Mouse (Mus musculus) brain, adult 2 months (tissue): ENCODE results near the gene Fancf.

ENCODE experiments used
- DNase-seq: peaks from one replicate; pipeline ENCODE4 v3.0.0; 2011; ENCODE audit warnings: low read depth, low spot score

Gene Fancf

DNA sequence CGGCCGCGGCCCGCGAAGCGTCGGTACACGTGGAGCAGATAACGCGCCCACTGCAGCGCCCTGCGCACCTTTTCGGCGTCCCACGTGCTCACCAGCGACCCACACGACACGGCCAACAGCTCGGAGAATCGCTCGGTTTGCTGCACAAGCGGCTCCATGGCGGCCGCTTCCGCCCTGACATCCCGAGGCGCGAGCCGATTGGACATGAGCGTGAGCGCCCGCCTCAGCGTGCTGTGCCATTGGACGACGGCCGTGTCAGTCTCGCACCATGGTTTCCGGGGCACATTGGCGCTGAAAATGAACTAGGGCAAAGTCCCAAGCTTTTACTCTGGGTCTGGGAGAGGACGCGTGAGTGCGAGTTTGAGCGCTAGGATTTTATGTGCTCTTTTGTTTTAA, at the start of gene Fancf:
TSS of gene Fancf (minus strand) at position 171 of the 396 bp plus-strand sequence.
- DNase-seq, result peak; percentile 98

DNA sequence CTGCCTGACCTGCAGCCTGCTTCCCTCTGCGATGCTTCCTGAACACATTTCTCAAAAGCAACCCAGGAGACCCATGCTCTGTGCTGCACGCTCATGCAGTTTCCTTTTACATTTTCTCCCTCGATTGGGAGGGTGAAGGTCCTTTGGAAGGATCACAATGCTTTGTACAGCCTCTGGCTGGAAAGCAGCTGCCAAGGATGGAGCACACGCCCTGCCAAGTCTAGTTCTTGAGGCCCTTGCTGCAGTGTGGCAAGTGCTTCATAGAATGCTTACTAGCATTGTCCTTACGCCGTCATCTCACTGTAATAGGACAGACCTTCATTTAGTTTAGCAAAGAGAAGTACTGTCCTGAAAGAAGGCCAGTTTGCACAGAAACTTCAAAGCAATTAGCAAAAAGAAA, 37.0 kb upstream of the Fancf start:
- DNase-seq, result no peak

DNA sequence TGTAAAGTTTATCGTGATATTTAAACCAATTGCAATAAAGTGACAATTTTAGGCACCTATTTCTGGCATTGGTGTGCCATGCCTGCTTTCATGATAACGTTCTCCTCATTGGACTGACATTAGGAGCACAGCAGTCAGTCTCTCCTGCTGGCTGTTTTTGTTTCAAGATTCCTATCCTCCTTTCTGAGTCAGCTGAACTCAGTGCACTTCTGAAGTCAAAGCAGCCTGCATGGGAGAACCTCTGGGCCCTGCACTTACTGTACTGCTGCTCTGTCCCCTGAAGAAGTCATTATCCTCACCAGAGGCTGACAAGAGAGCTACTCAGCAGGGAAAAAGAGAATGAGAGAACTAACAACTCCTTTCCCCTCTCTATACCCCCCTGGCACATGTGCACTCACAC, 32.9 kb upstream of the Fancf start:
- no peak for DNase-seq

DNA sequence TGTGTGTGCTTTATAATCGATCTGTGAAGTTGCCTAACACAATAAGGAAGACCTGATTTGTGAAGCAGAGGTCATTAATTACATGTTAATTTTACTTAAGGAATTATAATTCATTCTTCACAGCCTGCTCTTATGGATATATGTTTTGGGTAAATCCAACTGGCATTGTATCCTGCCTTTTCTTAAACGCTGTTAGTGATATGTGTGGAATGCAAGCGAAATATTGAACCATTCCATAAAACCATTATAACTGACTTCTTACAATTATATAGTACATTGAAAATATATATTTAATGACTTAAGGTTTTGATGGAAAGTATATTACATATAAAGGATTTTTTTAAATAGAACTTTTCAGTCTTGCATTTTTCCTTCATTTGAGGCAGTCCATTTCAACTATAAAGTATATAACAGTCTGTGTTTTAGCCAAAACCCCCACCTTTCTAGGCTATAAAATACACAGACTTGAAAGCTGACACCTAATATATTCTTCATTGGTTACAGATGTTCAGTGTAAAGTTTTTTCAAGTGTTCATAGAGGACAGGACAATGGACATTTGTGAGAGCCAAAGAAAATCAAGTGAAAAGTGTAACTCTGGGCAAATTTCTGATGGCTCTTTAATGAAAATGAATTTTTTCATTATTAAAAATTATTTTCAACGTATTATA, 32.2 kb upstream of the Fancf start:
- DNase-seq, result no peak

DNA sequence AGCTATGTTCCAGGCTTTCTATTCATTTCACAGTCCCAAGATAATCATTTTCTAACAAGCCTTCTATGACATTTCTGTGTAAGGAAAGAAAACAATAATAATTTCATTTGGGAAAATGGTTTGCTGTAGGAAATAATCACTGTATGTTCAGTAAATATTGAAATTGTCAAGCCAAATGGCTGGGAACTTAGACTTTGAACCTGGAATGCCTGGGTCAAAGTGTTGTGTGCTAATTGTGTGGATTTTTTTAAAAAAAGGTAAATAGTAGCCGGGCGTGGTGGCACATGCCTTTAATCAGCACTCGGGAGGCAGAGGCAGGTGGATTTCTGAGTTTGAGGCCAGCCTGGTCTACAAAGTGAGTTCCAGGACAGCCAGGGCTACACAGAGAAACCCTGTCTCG, 30.9 kb upstream of the Fancf start:
- DNase-seq, result no peak

DNA sequence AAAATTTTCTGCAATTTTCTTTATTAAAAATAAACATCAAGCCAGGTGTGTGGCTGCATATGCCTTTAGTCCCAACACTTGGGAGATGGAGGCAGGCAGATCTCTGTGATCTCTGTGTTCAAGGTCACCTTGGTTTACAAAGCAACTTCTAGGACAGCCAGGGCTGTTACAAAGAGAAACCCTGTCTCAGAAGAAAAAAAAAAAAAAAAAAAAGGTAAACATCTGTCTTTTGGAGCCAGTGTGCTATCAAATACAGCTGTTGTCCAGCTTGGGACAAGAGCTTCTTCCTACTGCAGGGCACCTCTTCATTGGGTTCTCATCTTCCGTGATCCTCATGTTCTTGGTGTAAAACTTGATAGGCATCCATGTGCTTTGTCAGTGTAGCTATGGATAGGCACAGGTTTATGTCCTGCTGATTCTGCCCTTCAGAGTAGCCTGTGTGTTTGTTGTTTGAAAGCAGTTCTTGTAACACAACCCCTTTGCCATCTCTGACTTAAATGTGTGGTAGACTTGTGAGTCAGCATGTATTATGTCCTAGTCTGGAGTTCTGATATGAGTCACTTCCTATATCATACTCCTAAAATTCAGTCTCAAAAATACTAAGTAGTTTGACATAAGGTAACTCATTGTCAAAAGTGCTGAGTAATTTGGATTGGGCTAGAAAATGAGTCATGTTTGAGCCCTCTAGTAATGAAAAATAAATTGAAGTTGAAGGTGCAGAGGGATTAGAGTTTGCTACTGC, 30.3 kb upstream of the Fancf start:
- DNase-seq, result no peak

DNA sequence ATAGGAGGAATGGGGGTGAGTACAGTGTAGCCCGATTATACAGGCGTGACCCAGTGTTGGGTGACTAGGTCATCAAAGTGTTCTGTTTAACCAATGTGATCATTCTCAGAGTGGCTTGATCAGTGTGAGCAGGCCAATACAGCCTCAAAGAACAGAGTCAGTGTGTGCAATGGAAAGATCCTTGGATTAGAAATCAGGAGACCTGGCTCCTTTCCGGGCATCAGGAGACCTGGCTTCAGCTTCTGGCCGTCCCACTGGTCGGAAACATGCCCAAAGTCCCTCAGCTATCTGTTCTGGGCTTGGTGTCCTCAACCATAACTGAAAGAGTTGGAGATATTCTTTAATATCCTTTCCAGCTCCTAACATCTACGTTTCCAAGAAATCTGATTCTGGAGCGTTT, 27.5 kb upstream of the Fancf start:
- no peak for DNase-seq

DNA sequence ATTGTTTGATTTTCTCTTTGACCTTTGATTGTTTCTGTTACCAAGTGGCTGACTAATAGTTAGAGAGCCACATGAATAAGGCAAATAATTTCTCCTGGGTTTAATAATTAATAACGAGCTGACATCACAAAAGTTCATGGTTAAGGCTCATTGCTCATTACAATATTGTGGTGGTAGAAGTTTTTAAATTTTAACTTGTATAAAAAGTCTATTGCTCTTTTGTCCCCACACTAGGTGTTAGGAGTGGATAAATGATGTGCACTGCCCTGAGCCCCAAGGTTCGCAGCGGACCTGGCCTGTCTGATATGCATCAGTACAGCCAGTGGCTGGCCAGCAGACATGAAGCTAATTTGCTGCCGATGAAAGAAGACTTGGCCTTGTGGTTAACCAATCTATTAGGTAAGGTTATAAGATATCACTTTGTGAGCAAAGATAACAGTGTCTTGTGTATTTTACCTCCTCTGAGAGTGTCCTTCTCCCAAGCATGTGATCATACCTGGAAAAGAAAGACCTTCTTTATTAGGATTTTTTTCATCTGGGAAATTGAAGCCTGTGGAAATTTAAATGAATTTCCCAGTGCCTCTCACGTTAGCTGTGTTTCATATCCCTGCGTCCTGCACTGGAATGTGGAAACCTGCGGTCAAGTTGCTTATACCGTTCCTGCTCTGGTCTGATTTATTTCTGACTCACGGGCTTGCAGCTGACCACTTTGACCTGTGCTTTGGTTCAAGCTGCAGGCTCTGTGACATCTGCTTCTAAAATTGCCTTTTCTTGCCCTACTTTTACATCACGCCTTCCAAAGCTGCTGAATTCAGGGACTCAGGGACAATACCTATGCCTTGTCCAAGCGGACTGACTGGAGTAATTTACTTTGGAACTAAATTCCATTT, 25.9 kb upstream of the Fancf start:
- DNase-seq, result peak; percentile 40

DNA sequence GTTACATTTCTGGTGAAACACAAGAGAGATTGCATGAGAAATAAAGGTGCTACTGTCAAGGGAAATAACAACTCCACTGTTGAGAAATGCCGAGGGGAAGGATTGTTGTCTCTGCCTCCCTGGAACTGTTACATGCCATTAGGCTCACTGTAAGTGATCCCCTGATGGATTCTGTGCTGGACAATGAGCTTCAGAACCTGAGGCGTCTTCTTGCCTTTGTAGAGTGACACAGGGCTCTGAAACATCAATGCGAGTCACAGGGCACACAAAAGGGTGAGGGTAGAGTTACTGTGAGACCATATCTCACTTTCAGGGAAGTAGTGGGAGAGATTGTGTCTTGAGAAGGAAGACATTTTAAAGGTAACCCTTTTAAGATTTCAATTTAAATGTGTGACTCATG, 23.3 kb upstream of the Fancf start:
- DNase-seq, result no peak

DNA sequence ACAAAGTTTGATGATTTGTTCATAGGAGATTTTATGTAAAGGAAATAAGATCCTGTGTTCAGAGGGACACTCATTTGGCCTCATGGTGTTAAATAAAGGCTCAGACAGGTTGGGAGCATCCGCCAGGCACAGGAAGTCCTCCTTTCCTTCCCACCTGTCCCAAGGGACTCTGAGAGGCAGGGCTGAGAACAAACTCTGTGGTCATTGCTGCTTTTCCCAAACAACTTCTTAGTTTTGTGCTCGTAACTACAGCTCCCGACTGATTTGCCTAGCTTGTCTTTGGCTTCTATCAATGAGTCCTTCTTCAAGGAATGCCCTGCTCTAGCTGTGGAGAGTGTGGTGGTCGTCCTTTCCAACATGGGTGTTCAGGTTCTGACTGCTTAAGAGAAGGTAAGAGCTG, 18.1 kb upstream of the Fancf start:
- DNase-seq, result no peak

DNA sequence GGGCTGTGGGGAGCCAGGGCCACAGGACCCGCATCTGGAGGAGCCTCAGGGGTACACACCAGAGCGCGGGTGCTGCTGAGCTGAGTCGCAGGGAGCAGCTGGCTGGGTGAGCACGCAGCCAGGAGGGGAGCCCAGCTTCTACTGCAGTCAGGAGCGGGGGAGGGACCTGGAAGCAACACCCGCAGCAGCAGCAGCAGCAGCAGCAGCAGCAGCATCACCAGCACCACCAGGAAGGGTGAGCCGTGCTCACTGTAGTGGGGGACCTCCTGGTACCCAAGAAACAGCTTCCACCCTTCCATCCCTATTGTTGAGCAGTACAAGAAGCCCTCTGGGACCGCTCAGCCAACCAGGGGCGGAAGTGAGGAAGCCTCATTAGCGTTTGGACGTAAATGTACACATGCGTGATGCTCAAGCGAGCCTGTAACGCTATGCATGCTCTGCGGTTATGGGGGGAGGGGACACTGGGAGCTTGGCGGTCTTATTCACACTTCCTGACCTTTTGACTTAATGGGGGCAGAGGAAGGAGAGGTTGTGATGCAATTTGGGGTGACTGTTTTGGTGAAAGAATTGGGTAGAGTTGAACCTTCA, 17.2 kb upstream of the Fancf start:
- DNase-seq, result peak; percentile 84

DNA sequence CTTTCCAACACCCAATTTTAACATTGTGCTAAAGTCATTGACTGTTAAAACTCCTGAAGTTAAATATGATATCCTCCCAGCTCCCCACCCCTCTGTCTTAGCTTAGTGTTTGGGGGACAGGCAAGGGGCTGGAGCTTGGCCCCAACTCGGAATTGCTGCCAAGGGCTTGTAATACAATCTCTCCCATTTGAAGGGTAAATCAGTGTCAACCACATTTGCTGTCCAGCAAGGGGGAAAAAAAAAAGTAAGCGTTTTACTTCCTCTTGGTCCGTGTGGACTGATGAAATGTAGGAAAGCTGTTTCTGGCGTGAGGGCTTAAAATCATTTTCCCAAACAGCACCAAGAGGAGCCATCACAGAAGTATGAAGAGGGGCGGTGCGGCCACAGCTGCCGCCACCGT, 16.7 kb upstream of the Fancf start:
- DNase-seq, result no peak

DNA sequence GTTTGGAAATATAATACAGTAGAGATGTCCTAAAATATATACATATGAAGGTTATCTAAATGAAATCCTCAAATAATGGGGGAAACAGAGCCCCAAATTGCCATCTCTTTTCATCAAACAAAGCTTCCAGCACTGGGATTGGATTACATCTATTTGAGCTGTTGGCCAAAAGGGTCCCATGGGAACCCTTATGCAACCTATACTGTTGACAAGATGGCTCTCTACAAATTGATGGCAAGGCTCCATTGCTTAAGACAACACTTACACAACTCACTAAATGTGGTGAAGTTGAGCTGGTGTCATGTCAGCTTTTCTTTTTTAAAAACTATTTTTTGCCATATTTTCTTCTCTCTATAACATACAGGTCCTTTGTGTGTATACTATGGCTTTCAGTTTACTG, 14.2 kb upstream of the Fancf start:
- no peak for DNase-seq

DNA sequence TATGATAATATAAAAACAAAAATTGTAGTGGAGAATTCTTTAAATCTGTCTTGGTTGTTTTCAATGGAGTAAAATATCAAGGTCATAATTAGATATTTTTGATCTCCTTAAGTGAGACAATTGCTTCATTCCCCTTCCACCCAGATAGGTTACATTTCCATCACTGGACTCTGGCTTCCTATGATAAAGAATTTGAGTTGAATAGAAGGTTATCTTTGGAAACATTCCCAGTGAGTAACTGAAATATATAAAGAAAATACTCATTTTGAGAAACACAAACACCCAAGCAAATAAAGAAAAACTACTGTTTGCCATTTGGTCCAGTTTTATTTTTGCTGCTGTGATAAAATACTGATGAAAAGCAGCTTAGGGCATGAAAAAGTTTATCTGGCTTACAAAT, 10.5 kb upstream of the Fancf start:
- DNase-seq, result no peak

DNA sequence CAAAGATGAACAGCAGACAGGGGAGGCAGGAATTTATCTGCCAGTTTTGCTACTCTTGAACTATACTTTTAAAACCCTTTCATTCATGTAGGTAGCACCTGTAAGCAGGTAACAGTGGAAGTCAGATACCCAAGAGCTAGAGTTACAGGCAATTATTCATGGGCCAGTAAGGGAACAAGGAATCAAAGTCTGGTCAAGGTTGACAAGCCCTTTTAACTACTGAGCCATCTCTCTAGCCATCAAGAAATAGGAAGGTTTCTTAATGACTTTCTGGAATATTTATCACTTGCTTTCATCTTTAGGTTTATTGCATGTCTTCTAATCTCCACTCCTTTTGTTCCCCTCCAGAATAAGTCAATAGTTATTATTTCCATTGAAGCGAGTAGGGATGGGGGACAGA, 10.0 kb upstream of the Fancf start:
- no peak for DNase-seq

DNA sequence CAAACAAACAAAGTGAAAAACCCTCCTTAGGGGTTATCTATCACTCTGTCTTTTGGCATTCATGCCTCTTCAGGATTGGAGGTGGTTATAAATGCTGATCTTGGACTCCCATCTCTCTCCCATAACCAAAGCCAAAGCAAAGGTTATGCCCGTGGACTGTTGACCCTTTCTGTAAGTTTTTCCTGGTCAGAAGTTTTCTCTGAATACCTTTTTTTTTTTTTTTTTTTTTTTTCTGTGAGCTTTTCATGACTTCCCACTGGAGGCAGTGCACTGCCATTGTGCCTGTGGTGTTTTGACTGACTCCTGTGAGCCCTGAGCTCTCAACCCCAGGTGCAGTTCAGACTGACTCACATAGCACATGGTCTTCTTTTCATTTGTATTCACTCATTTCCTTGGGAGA, 5.9 kb upstream of the Fancf start:
- DNase-seq, result no peak

DNA sequence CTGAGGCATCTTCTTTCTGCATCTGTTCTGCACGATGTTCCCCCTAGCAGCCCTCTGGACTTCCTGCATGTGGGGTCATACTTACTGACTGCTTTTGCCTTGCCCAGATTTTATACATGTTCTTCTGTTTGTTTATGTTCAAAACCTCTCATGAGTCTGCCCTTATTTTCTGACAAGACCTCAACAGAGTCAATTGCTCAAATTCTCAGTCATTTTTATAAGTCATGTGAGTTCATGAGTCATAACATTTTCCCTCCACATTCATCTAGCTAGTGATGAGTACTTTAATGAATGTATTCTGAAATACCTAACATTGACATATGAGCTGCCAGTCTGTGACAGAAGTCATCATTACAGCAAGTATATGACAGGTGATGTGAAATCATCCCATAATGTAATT, 3.3 kb upstream of the Fancf start:
- no peak for DNase-seq

DNA sequence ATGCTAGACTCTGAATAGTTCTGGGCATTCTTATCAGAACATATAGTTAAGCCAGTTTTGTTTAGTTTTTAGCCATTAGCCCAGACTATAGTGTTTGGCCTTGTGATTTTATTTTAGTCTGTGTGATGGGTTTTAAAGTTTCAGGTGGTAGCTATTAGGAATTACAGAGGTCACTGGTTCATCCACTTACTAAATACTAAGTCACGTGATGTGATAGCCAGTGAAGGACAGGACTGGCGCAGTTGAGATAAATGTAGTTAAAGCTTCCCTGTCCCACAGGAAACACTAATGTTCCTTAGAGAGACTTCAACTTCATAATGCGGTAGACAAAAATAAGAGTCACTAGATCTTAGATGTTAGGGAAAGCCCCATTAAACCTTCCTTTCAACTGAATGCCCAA, 775 bp upstream of the Fancf start:
- DNase-seq, result no peak

DNA sequence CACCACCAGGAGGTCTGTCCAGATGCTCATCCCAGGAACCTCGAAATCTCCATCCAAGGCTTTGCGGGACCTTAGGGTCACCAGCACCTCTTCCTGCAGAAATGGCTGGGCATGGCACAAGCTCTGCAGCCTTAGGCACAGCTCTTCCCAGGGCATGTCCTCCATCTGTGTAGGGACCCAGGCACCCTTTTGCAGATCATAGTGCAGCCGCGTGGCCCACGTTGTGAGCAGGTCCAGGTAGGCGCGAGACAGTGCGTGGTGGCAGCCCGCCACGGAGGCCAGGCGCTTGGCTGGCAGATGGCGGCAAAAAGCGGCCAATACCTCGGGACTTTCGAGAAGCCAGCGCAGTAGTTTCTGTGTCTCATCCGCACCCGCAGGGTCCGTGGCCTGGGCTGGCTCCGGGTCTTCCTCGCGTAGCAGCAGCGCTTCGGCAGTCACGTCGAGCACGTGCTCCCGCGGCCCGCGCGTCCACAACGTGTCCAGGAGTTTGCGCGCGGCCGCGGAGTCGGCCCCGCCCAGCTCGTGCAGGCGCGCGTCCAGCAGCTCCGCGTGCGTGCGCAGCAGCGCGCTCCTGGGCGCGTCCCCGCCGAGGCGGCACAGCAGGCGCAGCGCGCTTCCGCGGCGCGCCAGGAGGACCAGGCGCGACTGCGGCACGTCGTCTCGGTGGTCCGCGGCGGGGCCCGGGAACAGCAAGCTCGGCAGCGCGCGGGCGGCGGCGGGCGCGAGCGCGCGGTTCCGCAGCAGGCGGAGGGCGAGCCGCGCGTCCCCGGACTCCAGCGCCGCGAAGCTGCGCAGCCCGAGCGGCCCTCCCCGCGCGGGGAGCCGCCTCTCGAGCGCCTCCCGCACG, 594 bp downstream of the Fancf start, which contains the start of gene Gas2:
TSS of gene Gas2 (plus strand) at position 766 of the 847 bp plus-strand sequence.
- DNase-seq, result peak; percentile 95

DNA sequence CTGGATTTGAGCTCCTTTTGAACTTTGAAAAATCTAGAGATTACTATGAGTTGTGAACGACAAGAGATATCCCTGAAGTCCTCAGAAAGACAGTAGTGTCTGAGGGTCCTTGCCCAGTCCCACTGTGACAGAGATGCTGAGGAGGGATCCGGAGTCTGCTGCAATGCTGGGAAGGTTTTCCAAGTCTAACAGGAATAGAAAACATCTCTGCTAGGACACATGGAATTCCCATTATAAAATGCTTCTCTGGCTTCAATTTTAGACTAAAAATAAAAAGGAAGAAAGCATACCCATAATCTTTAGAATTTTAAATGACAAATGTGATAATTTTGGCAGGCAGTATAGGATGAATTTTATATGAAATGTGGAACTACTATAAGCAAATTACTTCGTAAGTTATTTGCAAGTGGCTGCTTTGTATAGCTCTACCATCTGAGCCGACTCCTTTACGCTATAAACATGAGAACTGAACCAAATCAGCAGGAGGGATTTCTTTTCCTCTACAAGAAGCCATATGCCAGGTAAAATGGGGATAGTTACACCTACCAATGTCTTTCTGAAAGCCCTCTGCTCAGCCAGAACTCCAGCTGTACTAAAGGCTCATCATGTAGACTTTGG, 10.1 kb downstream of the Fancf start:
- DNase-seq, result peak; percentile 32

DNA sequence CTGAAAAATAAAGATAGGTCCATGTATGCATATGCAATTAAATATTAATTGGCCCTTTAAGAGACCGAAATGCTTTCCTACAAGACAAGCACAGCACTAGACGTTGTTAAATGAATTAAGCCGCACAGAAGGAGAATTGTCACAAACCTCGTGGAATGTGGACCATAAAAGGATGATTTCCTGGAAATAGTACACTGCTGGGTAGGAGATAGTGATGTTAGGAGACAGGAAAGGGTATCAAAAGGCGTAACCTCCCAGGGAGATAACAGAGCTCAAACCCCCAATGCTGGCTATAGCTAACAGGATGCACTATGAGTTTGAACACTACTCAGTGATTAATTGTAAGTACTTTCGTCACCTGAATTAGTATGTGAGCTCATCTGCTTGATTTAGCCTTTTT, 11.2 kb downstream of the Fancf start:
- no peak for DNase-seq
